Mouse (Mus musculus): ENCODE results near the gene Ttf2.

- no peak for TF ChIP-seq CTCF (IDR thresholded peaks at IDR 0.05; ENCODE audit: low read depth)
- no peak for TF ChIP-seq EP300 (IDR thresholded peaks at IDR 0.05; ENCODE audit: low read depth)
These were observed 58.4 kb downstream of the Ttf2 start for GRCm38 (mm10) chr3:100911026-100911425.

All from liver, postnatal 0 days (tissue).